Mouse (Mus musculus) intestine, embryonic 14.5 days (tissue): ENCODE measurements at regions not wholly inside any gene's neighbourhood (a gene's known extent, or its start where the extent isn't known, plus 50 kb on each side); places are given as distances from the start of the nearest gene placed in this dataset.

Experiments
- ATAC-seq: fragments of 200-750 bp; cut with Nextera tagmentation; replicated peaks from 2 replicates; pipeline ENCODE4 v1.8.0; 2017; ENCODE audit warnings: low read depth, moderate number of reproducible peaks, moderate TSS enrichment, moderate library complexity; ENCODE audit not compliant: low FRiP score, low TSS enrichment
- DNase-seq: peaks from one replicate; pipeline ENCODE4 v3.0.0-alpha.2; 2018; ENCODE audit warnings: low spot score
- H3K27ac ChIP-seq: fragments of 300-500 bp; sonication (generic); 2 replicates; pipeline ENCODE4 v1.5.1; 2014; ENCODE audit warnings: low read depth, mild to moderate bottlenecking, control low read depth
- H3K27me3 ChIP-seq: fragments of 300-500 bp; sonication (generic); replicated peaks from 2 replicates; pipeline ENCODE4 v1.6.1; 2014; ENCODE audit warnings: low read length, control low read depth; ENCODE audit not compliant: control insufficient read depth, insufficient read depth
- H3K36me3 ChIP-seq: fragments of 300-500 bp; sonication (generic); 2 replicates; pipeline ENCODE4 v1.6.1; 2014; ENCODE audit warnings: low read length, control low read depth; ENCODE audit not compliant: control insufficient read depth, insufficient read depth
- H3K4me1 ChIP-seq: fragments of 300-500 bp; sonication (generic); replicated peaks from 2 replicates; pipeline ENCODE4 v1.6.1; 2014; ENCODE audit warnings: low read length, control low read depth, mixed read lengths; ENCODE audit not compliant: control insufficient read depth, insufficient read depth
- H3K4me2 ChIP-seq: fragments of 300-500 bp; sonication (generic); 2 replicates; pipeline ENCODE4 v1.6.1; 2014; ENCODE audit warnings: low read length
- H3K4me3 ChIP-seq: fragments of 300-500 bp; sonication (generic); 2 replicates; pipeline ENCODE4 v1.5.1; 2014; ENCODE audit warnings: low read depth, low read length, control low read depth, mixed read lengths
- H3K9ac ChIP-seq: fragments of 300-500 bp; sonication (generic); 2 replicates; pipeline ENCODE4 v1.6.1; 2014; ENCODE audit warnings: mild to moderate bottlenecking, low read length
- H3K9me3 ChIP-seq: fragments of 300-500 bp; sonication (generic); 2 replicates; pipeline ENCODE4 v1.6.1; 2016; ENCODE audit warnings: low read length, control low read depth; ENCODE audit not compliant: control insufficient read depth
- WGBS: fragments of 180-500 bp; shearing (Covaris S2); extraction: QIAGEN DNeasy Blood & Tissue Kit; methylation state at CpG from one replicate; pipeline ENCODE4 v1.1.7; 2014; 5-methylcytosine and 5-hydroxymethylcytosine counted together

GRCm38 (mm10) chr13:60050799-60051580 is 126.2 kb downstream of the Gas1 start:
- Histone ChIP-seq H3K4me2 (no peak overlapping the region), H3K36me3 (no peaks in the 10 kb centered on the region), H3K9me3 (no peaks in the 10 kb centered on the region), H3K27me3 (no peaks in the 10 kb centered on the region), H3K27ac (no peak overlapping the region), H3K9ac (no peak overlapping the region), H3K4me1 (peaks cover 15% of the 10 kb centered on the region; the same call in 1 of the 2 replicates), H3K4me3 (no peak overlapping the region)
- no peak for ATAC-seq
- WGBS: 76% methylated on average over 9 of the region's 9 CpGs
- no peak for DNase-seq

DNA sequence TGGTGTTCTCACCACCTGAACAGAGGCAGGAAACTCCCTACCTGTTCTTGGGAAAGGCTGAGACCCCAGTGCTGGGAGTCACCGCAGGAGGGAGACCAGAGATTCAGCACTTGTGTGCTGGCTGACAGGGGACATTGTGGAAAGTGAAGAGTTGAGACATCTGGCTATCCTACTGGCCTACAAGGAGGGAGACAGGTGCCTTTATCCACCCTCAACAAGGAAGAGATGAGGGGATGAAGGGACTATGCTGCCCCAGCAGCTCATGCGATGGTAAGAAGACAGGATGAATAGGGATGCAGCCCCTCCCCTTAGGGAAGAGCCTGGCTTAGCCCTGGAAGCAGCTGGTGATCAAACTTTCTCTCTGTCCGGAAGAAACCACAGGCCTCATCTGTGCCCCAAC is 127.5 kb downstream of the Gas1 start:
- Histone ChIP-seq H3K4me1 (peaks cover 15% of the 10 kb centered on the region; the same call in 1 of the 2 replicates), H3K27me3 (no peaks in the 10 kb centered on the region), H3K9me3 (no peaks in the 10 kb centered on the region), H3K4me2 (no peak overlapping the region), H3K9ac (no peak overlapping the region), H3K36me3 (no peaks in the 10 kb centered on the region), H3K27ac (no peak overlapping the region), H3K4me3 (no peak overlapping the region)
- DNase-seq (no peak), ATAC-seq (no peak)
- WGBS: 53% methylated on average over 3 of the region's 3 CpGs

GRCm38 (mm10) chr13:60047791-60048730 is 129.1 kb downstream of the Gas1 start:
- Histone ChIP-seq H3K9ac (no peak overlapping the region), H3K27me3 (no peaks in the 10 kb centered on the region), H3K4me2 (no peak overlapping the region), H3K27ac (peak overlapping the region; percentile 44), H3K4me3 (no peak overlapping the region), H3K9me3 (no peaks in the 10 kb centered on the region), H3K4me1 (peaks cover 15% of the 10 kb centered on the region; the same call in 1 of the 2 replicates), H3K36me3 (no peaks in the 10 kb centered on the region)
- DNase-seq (no peak), ATAC-seq (peak; percentile 62)
- 53% methylated on average over 9 of the region's 9 CpGs for WGBS

GRCm38 (mm10) chr13:60045752-60046151 is 131.4 kb downstream of the Gas1 start:
- Histone ChIP-seq H3K9ac (no peak overlapping the region), H3K9me3 (no peaks in the 10 kb centered on the region), H3K27ac (no peak overlapping the region), H3K36me3 (no peaks in the 10 kb centered on the region), H3K4me2 (no peak overlapping the region), H3K4me3 (no peak overlapping the region), H3K4me1 (peaks cover 15% of the 10 kb centered on the region; the same call in 1 of the 2 replicates), H3K27me3 (no peaks in the 10 kb centered on the region)
- ATAC-seq: no peak
- 52% methylated on average over 4 of the region's 4 CpGs for WGBS
- no peak for DNase-seq

DNA sequence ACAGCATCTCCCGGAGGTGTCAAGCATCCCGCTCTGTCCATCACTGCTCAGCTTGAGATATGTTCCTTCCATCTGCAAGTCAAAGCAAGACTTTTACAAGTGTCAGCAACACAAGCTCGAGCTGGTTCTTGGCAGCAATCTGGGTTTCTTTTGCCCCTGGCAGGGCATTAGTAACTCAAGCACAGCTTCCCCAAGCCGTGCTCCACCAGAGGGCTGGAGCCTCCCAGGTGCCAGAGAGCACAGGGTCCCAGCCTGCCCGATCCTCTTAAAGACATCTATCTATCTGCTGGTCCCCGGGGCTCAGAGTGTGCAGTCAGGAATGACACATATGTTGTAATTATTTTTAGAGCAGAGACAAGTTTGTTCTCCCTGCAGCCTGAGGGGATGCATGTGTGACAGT is 132.3 kb downstream of the Gas1 start:
- ATAC-seq: no peak
- no peak overlapping the region for H3K27ac ChIP-seq
- WGBS: 52% methylated on average over 6 of the region's 6 CpGs
- H3K4me1 ChIP-seq: peaks cover 15% of the 10 kb centered on the region; the same call in 1 of the 2 replicates
- H3K4me3 ChIP-seq: no peak overlapping the region
- no peaks in the 10 kb centered on the region for H3K27me3 ChIP-seq
- no peak overlapping the region for H3K4me2 ChIP-seq
- H3K9ac ChIP-seq: no peak overlapping the region
- H3K36me3 ChIP-seq: no peaks in the 10 kb centered on the region
- no peak for DNase-seq
- no peaks in the 10 kb centered on the region for H3K9me3 ChIP-seq

- DNase-seq (no peak), ATAC-seq (no peak)
- Histone ChIP-seq H3K27ac (no peak overlapping the region), H3K4me1 (peaks cover 4% of the 10 kb centered on the region; the same call in 1 of the 2 replicates), H3K9ac (no peak overlapping the region), H3K36me3 (no peaks in the 10 kb centered on the region), H3K4me2 (no peak overlapping the region), H3K4me3 (no peak overlapping the region), H3K9me3 (no peaks in the 10 kb centered on the region), H3K27me3 (no peaks in the 10 kb centered on the region)
- WGBS: 62% methylated on average over 2 of the region's 2 CpGs
Observed at GRCm38 (mm10) chr13:60042443-60042842, 134.7 kb downstream of the Gas1 start.

GRCm38 (mm10) chr13:60035536-60036130 is 141.5 kb downstream of the Gas1 start:
- H3K9me3 ChIP-seq: no peaks in the 10 kb centered on the region
- H3K27me3 ChIP-seq: no peaks in the 10 kb centered on the region
- no peak overlapping the region for H3K27ac ChIP-seq
- no peak overlapping the region for H3K9ac ChIP-seq
- ATAC-seq (no peak), DNase-seq (no peak)
- H3K36me3 ChIP-seq: no peaks in the 10 kb centered on the region
- 87% methylated on average over 7 of the region's 7 CpGs for WGBS
- H3K4me1 ChIP-seq: no peaks in the 10 kb centered on the region
- H3K4me3 ChIP-seq: no peak overlapping the region
- no peak overlapping the region for H3K4me2 ChIP-seq

- H3K36me3 ChIP-seq: no peaks in the 10 kb centered on the region
- 71% methylated on average over 2 of the region's 2 CpGs for WGBS
Observed at GRCm38 (mm10) chr13:60033116-60033515, 144.0 kb downstream of the Gas1 start.

More at GRCm38 (mm10) chr13:60033116-60033515, 144.0 kb downstream of the Gas1 start:
- ATAC-seq: no peak
- Histone ChIP-seq H3K27ac (no peak overlapping the region), H3K4me1 (no peaks in the 10 kb centered on the region), H3K27me3 (no peaks in the 10 kb centered on the region), H3K9me3 (no peaks in the 10 kb centered on the region), H3K4me3 (no peak overlapping the region), H3K4me2 (no peak overlapping the region), H3K9ac (no peak overlapping the region)
- DNase-seq: no peak
